Mouse (Mus musculus) hindbrain, embryonic 15.5 days (tissue): ENCODE data around the gene Pold4. TPM values are rescaled to one million over a fixed set of nuclear protein-coding genes. Genes with fewer than 3 reads are reported as not detected.
"Not testable (repeated sequence)": the region's sequence is repeated elsewhere in the genome, so short reads cannot be mapped to it uniquely, and the experiment has no call there.

Experiments used
- ATAC-seq: fragments of 200-750 bp; cut with Nextera tagmentation; 2 replicates; pipeline ENCODE4 v1.8.0; 2017; ENCODE audit warnings: low read depth, moderate number of reproducible peaks, moderate TSS enrichment; ENCODE audit not compliant: low FRiP score
- H3K27ac ChIP-seq: fragments of 300-500 bp; sonication (generic); replicated peaks from 2 replicates; pipeline ENCODE4 v1.5.1; 2015; ENCODE audit warnings: mild to moderate bottlenecking, inconsistent platforms
- H3K27me3 ChIP-seq: fragments of 300-500 bp; sonication (generic); 2 replicates; pipeline ENCODE4 v1.6.1; 2015; ENCODE audit warnings: control low read depth, inconsistent platforms
- H3K36me3 ChIP-seq: fragments of 300-500 bp; sonication (generic); 2 replicates; pipeline ENCODE4 v1.6.1; 2015; ENCODE audit warnings: control low read depth, inconsistent platforms
- H3K4me1 ChIP-seq: fragments of 300-500 bp; sonication (generic); replicated peaks from 2 replicates; pipeline ENCODE4 v1.6.1; 2015; ENCODE audit warnings: control low read depth, inconsistent platforms
- H3K4me2 ChIP-seq: fragments of 300-500 bp; sonication (generic); 2 replicates; pipeline ENCODE4 v1.6.1; 2015; ENCODE audit warnings: moderate library complexity, mild to moderate bottlenecking, inconsistent platforms
- H3K4me3 ChIP-seq: fragments of 300-500 bp; sonication (generic); 2 replicates; pipeline ENCODE4 v1.5.1; 2015; ENCODE audit warnings: mild to moderate bottlenecking, inconsistent platforms
- H3K9ac ChIP-seq: fragments of 300-500 bp; sonication (generic); 2 replicates; pipeline ENCODE4 v1.6.1; 2015; ENCODE audit warnings: inconsistent platforms
- H3K9me3 ChIP-seq: fragments of 300-500 bp; sonication (generic); 2 replicates; pipeline ENCODE4 v1.6.1; 2016; ENCODE audit warnings: control low read depth, inconsistent platforms
- WGBS: fragments of 180-500 bp; shearing (Covaris S2); methylation state at CpG from one replicate; pipeline ENCODE4 v1.1.7; 2015; 5-methylcytosine and 5-hydroxymethylcytosine counted together
- polyA plus RNA-seq: library from polyadenylated mRNA; unstranded; fragments of >200 nt; fragmentation: Nextera tagmentation; extraction: Ambion mirVana; gene quantifications from 2 replicates; pipeline ENCODE4 v1.2.1, GENCODE M21; 2015

Gene Pold4
- polyA plus RNA-seq, 1 experiment from 2014 or later, result 20.9 TPM

- Histone ChIP-seq H3K27ac (no peak overlapping the region), H3K36me3 (no peaks in the 10 kb centered on the region), H3K9ac (no peak overlapping the region), H3K4me2 (no peak overlapping the region), H3K4me3 (no peak overlapping the region), H3K27me3 (0 out of 2 replicates have a peak, but pooled peaks cover 2% of the 10 kb centered on the region), H3K4me1 (peaks cover 14% of the 10 kb centered on the region), H3K9me3 (no peaks in the 10 kb centered on the region)
- 85% methylated on average over 4 of the region's 4 CpGs for WGBS
- no peak for ATAC-seq
Observed at GRCm38 (mm10) chr19:4234548-4234947, 2.8 kb downstream of the Pold4 start.

GRCm38 (mm10) chr19:4240247-4240668, 8.6 kb downstream of the Pold4 start:
- Histone ChIP-seq H3K36me3 (no peaks in the 10 kb centered on the region), H3K27ac (no peak overlapping the region), H3K4me2 (no peak overlapping the region), H3K9me3 (no peaks in the 10 kb centered on the region), H3K4me3 (no peak overlapping the region), H3K4me1 (no peaks in the 10 kb centered on the region), H3K27me3 (no peaks in the 10 kb centered on the region), H3K9ac (no peak overlapping the region)
- WGBS, result 78% methylated on average over 8 of the region's 8 CpGs
- ATAC-seq, result no peak

GRCm38 (mm10) chr19:4242416-4242815, 10.7 kb downstream of the Pold4 start:
- Histone ChIP-seq H3K4me3 (no peak overlapping the region), H3K27ac (no peak overlapping the region), H3K4me2 (no peak overlapping the region), H3K36me3 (no peaks in the 10 kb centered on the region), H3K4me1 (no peaks in the 10 kb centered on the region), H3K9ac (no peak overlapping the region), H3K9me3 (no peaks in the 10 kb centered on the region), H3K27me3 (no peaks in the 10 kb centered on the region)
- ATAC-seq, result no peak
- 62% methylated on average over 3 of the region's 3 CpGs for WGBS

- no peak overlapping the region for H3K27ac ChIP-seq
- no peak overlapping the region for H3K4me2 ChIP-seq
- H3K36me3 ChIP-seq, result no peaks in the 10 kb centered on the region
- no peaks in the 10 kb centered on the region for H3K4me1 ChIP-seq
- ATAC-seq, result no peak
- no peak overlapping the region for H3K4me3 ChIP-seq
- no peaks in the 10 kb centered on the region for H3K9me3 ChIP-seq
- no peaks in the 10 kb centered on the region for H3K27me3 ChIP-seq
- WGBS, result 85% methylated on average over 6 of the region's 6 CpGs
- H3K9ac ChIP-seq, result no peak overlapping the region
Observed at GRCm38 (mm10) chr19:4244775-4245174, 13.1 kb downstream of the Pold4 start.

- H3K27ac ChIP-seq, result no peak overlapping the region
- no peak overlapping the region for H3K4me3 ChIP-seq
- H3K4me1 ChIP-seq, result no peaks in the 10 kb centered on the region
- WGBS, result 66% methylated on average over 1 of the region's 1 CpGs
- no peak for ATAC-seq
- H3K9ac ChIP-seq, result no peak overlapping the region
- H3K36me3 ChIP-seq, result no peaks in the 10 kb centered on the region
- no peaks in the 10 kb centered on the region for H3K27me3 ChIP-seq
- H3K4me2 ChIP-seq, result no peak overlapping the region
- no peaks in the 10 kb centered on the region for H3K9me3 ChIP-seq
Observed at GRCm38 (mm10) chr19:4247010-4247409, 15.3 kb downstream of the Pold4 start.

GRCm38 (mm10) chr19:4248683-4249082, 17.0 kb downstream of the Pold4 start:
- not testable (repeated sequence) for ATAC-seq, H3K9me3 ChIP-seq, H3K36me3 ChIP-seq, H3K27me3 ChIP-seq, H3K4me3 ChIP-seq, H3K9ac ChIP-seq, H3K27ac ChIP-seq, H3K4me1 ChIP-seq, H3K4me2 ChIP-seq
- 77% methylated on average over 1 of the region's 1 CpGs for WGBS

- Histone ChIP-seq H3K4me1 (peaks cover 10% of the 10 kb centered on the region), H3K27ac (no peak overlapping the region), H3K36me3 (no peaks in the 10 kb centered on the region), H3K27me3 (no peaks in the 10 kb centered on the region), H3K9ac (no peak overlapping the region), H3K9me3 (no peaks in the 10 kb centered on the region), H3K4me2 (no peak overlapping the region), H3K4me3 (no peak overlapping the region)
- WGBS, result 90% methylated on average over 7 of the region's 7 CpGs
- ATAC-seq, result no peak
Observed at GRCm38 (mm10) chr19:4254230-4254629, 22.5 kb downstream of the Pold4 start.

GRCm38 (mm10) chr19:4255583-4256162, 24.0 kb downstream of the Pold4 start:
- Histone ChIP-seq H3K27ac (no peak overlapping the region), H3K36me3 (no peaks in the 10 kb centered on the region), H3K9ac (no peak overlapping the region), H3K9me3 (no peaks in the 10 kb centered on the region), H3K4me2 (no peak overlapping the region), H3K4me3 (no peak overlapping the region), H3K27me3 (no peaks in the 10 kb centered on the region), H3K4me1 (peaks cover 10% of the 10 kb centered on the region)
- 71% methylated on average over 11 of the region's 11 CpGs for WGBS
- ATAC-seq, result no peak

GRCm38 (mm10) chr19:4257216-4257896, 25.7 kb downstream of the Pold4 start:
- under 1% methylated on average over 41 of the region's 41 CpGs for WGBS
- peak overlapping the region; percentile 85 for H3K4me2 ChIP-seq
- peak; percentile 95 for ATAC-seq
- peaks cover 10% of the 10 kb centered on the region for H3K4me1 ChIP-seq
- H3K9ac ChIP-seq, result peak overlapping the region; percentile 54
- no peaks in the 10 kb centered on the region for H3K9me3 ChIP-seq
- peak overlapping the region; percentile 60; the same call in 1 of the 2 replicates for H3K27ac ChIP-seq
- H3K4me3 ChIP-seq, result peak overlapping the region; percentile 60
- no peaks in the 10 kb centered on the region for H3K36me3 ChIP-seq
- no peaks in the 10 kb centered on the region for H3K27me3 ChIP-seq

- peaks cover 10% of the 10 kb centered on the region for H3K4me1 ChIP-seq
- WGBS, result 17% methylated on average over 12 of the region's 12 CpGs
- peak overlapping the region; percentile 85 for H3K4me2 ChIP-seq
- H3K27ac ChIP-seq, result no peak overlapping the region
- H3K4me3 ChIP-seq, result peak overlapping the region; percentile 60
- H3K27me3 ChIP-seq, result no peaks in the 10 kb centered on the region
- ATAC-seq, result no peak
- H3K36me3 ChIP-seq, result no peaks in the 10 kb centered on the region
- H3K9me3 ChIP-seq, result no peaks in the 10 kb centered on the region
- H3K9ac ChIP-seq, result peak overlapping the region; percentile 30
Observed at GRCm38 (mm10) chr19:4257897-4258252, 26.2 kb downstream of the Pold4 start.

GRCm38 (mm10) chr19:4261038-4261698, 29.5 kb downstream of the Pold4 start:
- Histone ChIP-seq H3K36me3 (no peaks in the 10 kb centered on the region), H3K27me3 (no peaks in the 10 kb centered on the region), H3K9ac (no peak overlapping the region), H3K27ac (no peak overlapping the region), H3K4me2 (no peak overlapping the region), H3K4me1 (peaks cover 10% of the 10 kb centered on the region), H3K9me3 (no peaks in the 10 kb centered on the region), H3K4me3 (no peak overlapping the region)
- no peak for ATAC-seq
- WGBS, result 62% methylated on average over 8 of the region's 8 CpGs

- H3K9me3 ChIP-seq, result no peaks in the 10 kb centered on the region
- no peak overlapping the region for H3K27ac ChIP-seq
- H3K4me2 ChIP-seq, result no peak overlapping the region
- H3K4me3 ChIP-seq, result no peak overlapping the region
- 0 out of 2 replicates have a peak, but pooled peaks cover 3% of the 10 kb centered on the region for H3K27me3 ChIP-seq
- H3K4me1 ChIP-seq, result peaks cover 4% of the 10 kb centered on the region
- whole genome bisulfite sequencing, result 78% methylated on average over 6 of the region's 6 CpGs
- H3K9ac ChIP-seq, result no peak overlapping the region
- no peak for ATAC-seq
- H3K36me3 ChIP-seq, result no peaks in the 10 kb centered on the region
Observed at GRCm38 (mm10) chr19:4262756-4263155, 31.1 kb downstream of the Pold4 start.
